Mouse (Mus musculus) E14TG2a.4 (cell line): ENCODE results near the gene Grhl3.
A peak's percentile ranks its signal among the peaks of the same experiment; 100 is the strongest.

Experiments used
- H3K27me3 ChIP-seq: 2 replicates; pipeline ENCODE4 v1.6.1; 2014; ENCODE audit warnings: low read length, control low read depth; ENCODE audit not compliant: insufficient read depth
- H3K36me3 ChIP-seq: 2 replicates; pipeline ENCODE4 v1.6.1; 2014; ENCODE audit warnings: low read length, control low read depth; ENCODE audit not compliant: insufficient read depth
- H3K4me1 ChIP-seq: replicated peaks from 2 replicates; pipeline ENCODE4 v1.6.1; 2014; ENCODE audit warnings: low read depth, low read length, control low read depth
- H3K4me3 ChIP-seq: replicated peaks from 2 replicates; pipeline ENCODE4 v1.5.1; 2014; ENCODE audit warnings: mild to moderate bottlenecking, low read length
- H3K9me3 ChIP-seq: 2 replicates; pipeline ENCODE4 v1.6.1; 2014; ENCODE audit warnings: low read length, control low read depth
- CTCF ChIP-seq: conservative IDR thresholded peaks from 2 replicates; pipeline ENCODE4 v1.5.1; 2014; ENCODE audit warnings: low read length
- NANOG ChIP-seq: IDR thresholded peaks from 2 replicates; pipeline ENCODE4 v1.6.1; 2014; ENCODE audit warnings: borderline replicate concordance, low read length, mixed read lengths
- POU5F1 ChIP-seq: IDR thresholded peaks from 2 replicates; pipeline ENCODE4 v1.6.1; 2014; ENCODE audit warnings: low read length, borderline replicate concordance

Gene Grhl3

GRCm38 (mm10) chr4:135606271-135606670 is 32.8 kb upstream of the Grhl3 start:
- no peak for TF ChIP-seq POU5F1
- no peak for TF ChIP-seq NANOG
- no peak for TF ChIP-seq CTCF
- Histone ChIP-seq H3K27me3 (no peaks in the 10 kb centered on the region), H3K36me3 (peaks cover 6% of the 10 kb centered on the region; the same call in 1 of the 2 replicates)

GRCm38 (mm10) chr4:135601530-135601929 is 28.1 kb upstream of the Grhl3 start:
- Histone ChIP-seq H3K4me3 (no peak overlapping the region), H3K36me3 (no peaks in the 10 kb centered on the region), H3K4me1 (peaks cover 61% of the 10 kb centered on the region), H3K9me3 (no peaks in the 10 kb centered on the region), H3K27me3 (no peaks in the 10 kb centered on the region)
- TF ChIP-seq NANOG (no peak), CTCF (no peak), POU5F1 (no peak)

More at GRCm38 (mm10) chr4:135606271-135606670, 32.8 kb upstream of the Grhl3 start:
- no peak overlapping the region for H3K4me3 ChIP-seq
- peaks cover 14% of the 10 kb centered on the region for H3K9me3 ChIP-seq
- H3K4me1 ChIP-seq = peaks cover 33% of the 10 kb centered on the region

- TF ChIP-seq POU5F1 = no peak
- TF ChIP-seq NANOG = no peak
- no peak; the same call in 1 of the 2 replicates for TF ChIP-seq CTCF
- Histone ChIP-seq H3K27me3 (no peaks in the 10 kb centered on the region), H3K36me3 (no peaks in the 10 kb centered on the region), H3K9me3 (no peaks in the 10 kb centered on the region), H3K4me3 (peak overlapping the region; percentile 46), H3K4me1 (peaks cover 76% of the 10 kb centered on the region)
Measured at GRCm38 (mm10) chr4:135599497-135600182, 26.2 kb upstream of the Grhl3 start.

- Histone ChIP-seq H3K9me3 (no peaks in the 10 kb centered on the region), H3K4me1 (peaks cover 75% of the 10 kb centered on the region), H3K27me3 (no peaks in the 10 kb centered on the region), H3K4me3 (no peak overlapping the region; the same call in 1 of the 2 replicates), H3K36me3 (no peaks in the 10 kb centered on the region)
- no peak for TF ChIP-seq NANOG
- TF ChIP-seq POU5F1 = no peak
- no peak for TF ChIP-seq CTCF
Measured at GRCm38 (mm10) chr4:135598998-135599397, 25.6 kb upstream of the Grhl3 start.

- Histone ChIP-seq H3K4me3 (no peak overlapping the region; the same call in 1 of the 2 replicates), H3K4me1 (peaks cover 76% of the 10 kb centered on the region), H3K9me3 (peaks cover 5% of the 10 kb centered on the region; the same call in 1 of the 2 replicates), H3K27me3 (no peaks in the 10 kb centered on the region), H3K36me3 (no peaks in the 10 kb centered on the region)
- TF ChIP-seq POU5F1 = no peak
- TF ChIP-seq CTCF = no peak
- TF ChIP-seq NANOG = no peak
Measured at GRCm38 (mm10) chr4:135597571-135597970, 24.1 kb upstream of the Grhl3 start.

- H3K4me1 ChIP-seq = peaks cover 88% of the 10 kb centered on the region
- H3K9me3 ChIP-seq = peaks cover 5% of the 10 kb centered on the region; the same call in 1 of the 2 replicates
- H3K4me3 ChIP-seq = no peak overlapping the region
- H3K27me3 ChIP-seq = no peaks in the 10 kb centered on the region
- no peaks in the 10 kb centered on the region for H3K36me3 ChIP-seq
- TF ChIP-seq CTCF (no peak), POU5F1 (no peak), NANOG (no peak)
Measured at GRCm38 (mm10) chr4:135595943-135596342, 22.5 kb upstream of the Grhl3 start.

GRCm38 (mm10) chr4:135591610-135592304 is 18.3 kb upstream of the Grhl3 start:
- TF ChIP-seq POU5F1 (no peak), NANOG (no peak), CTCF (0 out of 2 replicates have a peak, but pooled peaks have one; percentile 8)
- peaks cover 5% of the 10 kb centered on the region; the same call in 1 of the 2 replicates for H3K9me3 ChIP-seq
- H3K27me3 ChIP-seq = no peaks in the 10 kb centered on the region
- peak overlapping the region; percentile 35 for H3K4me3 ChIP-seq
- H3K4me1 ChIP-seq = peaks cover 85% of the 10 kb centered on the region
- no peaks in the 10 kb centered on the region for H3K36me3 ChIP-seq

GRCm38 (mm10) chr4:135591086-135591485 is 17.7 kb upstream of the Grhl3 start:
- Histone ChIP-seq H3K4me3 (no peak overlapping the region), H3K27me3 (no peaks in the 10 kb centered on the region), H3K4me1 (peaks cover 79% of the 10 kb centered on the region), H3K9me3 (peaks cover 5% of the 10 kb centered on the region; the same call in 1 of the 2 replicates), H3K36me3 (no peaks in the 10 kb centered on the region)
- TF ChIP-seq POU5F1 (no peak), CTCF (no peak), NANOG (no peak)
